Mouse (Mus musculus) kidney, embryonic 15.5 days (tissue): Measurements from ENCODE around the gene Cpa4. TPM values are rescaled to one million over a fixed set of nuclear protein-coding genes. Genes with fewer than 3 reads are reported as not detected.

Experiments used
- ATAC-seq: fragments of 200-750 bp; cut with Nextera tagmentation; replicated peaks from 2 replicates; pipeline ENCODE4 v1.8.0; 2017; ENCODE audit warnings: moderate TSS enrichment; ENCODE audit not compliant: low FRiP score
- H3K27ac ChIP-seq: fragments of 300-500 bp; sonication (generic); 2 replicates; pipeline ENCODE4 v1.5.1; 2015; ENCODE audit warnings: mild to moderate bottlenecking, inconsistent platforms
- H3K27me3 ChIP-seq: fragments of 300-500 bp; sonication (generic); 2 replicates; pipeline ENCODE4 v1.6.1; 2015; ENCODE audit warnings: inconsistent platforms
- H3K36me3 ChIP-seq: fragments of 300-500 bp; sonication (generic); 2 replicates; pipeline ENCODE4 v1.6.1; 2015; ENCODE audit warnings: inconsistent platforms
- H3K4me1 ChIP-seq: fragments of 300-500 bp; sonication (generic); 2 replicates; pipeline ENCODE4 v1.6.1; 2015; ENCODE audit warnings: inconsistent platforms
- H3K4me2 ChIP-seq: fragments of 300-500 bp; sonication (generic); 2 replicates; pipeline ENCODE4 v1.6.1; 2015; ENCODE audit warnings: moderate library complexity, mild to moderate bottlenecking, inconsistent platforms
- H3K4me3 ChIP-seq: fragments of 300-500 bp; sonication (generic); replicated peaks from 2 replicates; pipeline ENCODE4 v1.5.1; 2015; ENCODE audit warnings: mild to moderate bottlenecking, inconsistent platforms
- H3K9ac ChIP-seq: fragments of 300-500 bp; sonication (generic); 2 replicates; pipeline ENCODE4 v1.6.1; 2015; ENCODE audit warnings: mild to moderate bottlenecking, inconsistent platforms
- H3K9me3 ChIP-seq: fragments of 300-500 bp; sonication (generic); replicated peaks from 2 replicates; pipeline ENCODE4 v1.6.1; 2016; ENCODE audit warnings: inconsistent platforms
- WGBS: fragments of 180-500 bp; shearing (Covaris S2); methylation state at CpG from one replicate; pipeline ENCODE4 v1.1.7; 2015; ENCODE audit warnings: mixed read lengths; 5-methylcytosine and 5-hydroxymethylcytosine counted together
- polyA plus RNA-seq: library from polyadenylated mRNA; unstranded; fragments of >200 nt; fragmentation: Nextera tagmentation; extraction: Ambion mirVana; gene quantifications from 2 replicates; pipeline ENCODE4 v1.2.1, GENCODE M21; 2015

Cpa4 gene
- polyA plus RNA-seq, 1 experiment from 2014 or later: 0.18 TPM

- H3K9ac ChIP-seq: no peak overlapping the region
- peak overlapping the region; percentile 60 for H3K27ac ChIP-seq
- ATAC-seq: no peak
- H3K27me3 ChIP-seq: no peaks in the 10 kb centered on the region
- WGBS: 42% methylated on average over 17 of the region's 17 CpGs
- no peak overlapping the region for H3K4me2 ChIP-seq
- no peak overlapping the region for H3K4me3 ChIP-seq
- no peaks in the 10 kb centered on the region for H3K36me3 ChIP-seq
- H3K4me1 ChIP-seq: peaks cover 34% of the 10 kb centered on the region
- no peaks in the 10 kb centered on the region for H3K9me3 ChIP-seq
Observed at GRCm38 (mm10) chr6:30576477-30577203, 8.5 kb downstream of the Cpa4 start.

GRCm38 (mm10) chr6:30579961-30580840, 12.0 kb downstream of the Cpa4 start:
- H3K27ac ChIP-seq: peak overlapping the region; percentile 49
- no peak overlapping the region for H3K4me2 ChIP-seq
- H3K27me3 ChIP-seq: no peaks in the 10 kb centered on the region
- no peaks in the 10 kb centered on the region for H3K9me3 ChIP-seq
- H3K36me3 ChIP-seq: no peaks in the 10 kb centered on the region
- H3K4me3 ChIP-seq: no peak overlapping the region
- no peak overlapping the region for H3K9ac ChIP-seq
- ATAC-seq: 0 out of 2 replicates have a peak, but pooled peaks have one; percentile 33
- 40% methylated on average over 17 of the region's 17 CpGs for WGBS
- peaks cover 29% of the 10 kb centered on the region for H3K4me1 ChIP-seq

GRCm38 (mm10) chr6:30580841-30581176, 12.6 kb downstream of the Cpa4 start:
- Histone ChIP-seq H3K4me2 (no peak overlapping the region), H3K36me3 (no peaks in the 10 kb centered on the region), H3K27ac (peak overlapping the region; percentile 49; the same call in 1 of the 2 replicates)

GRCm38 (mm10) chr6:30586886-30587442, 18.8 kb downstream of the Cpa4 start:
- no peak overlapping the region for H3K27ac ChIP-seq
- ATAC-seq: no peak
- no peak overlapping the region for H3K4me3 ChIP-seq
- no peak overlapping the region for H3K4me2 ChIP-seq
- H3K4me1 ChIP-seq: peaks cover 18% of the 10 kb centered on the region
- H3K9ac ChIP-seq: no peak overlapping the region
- H3K36me3 ChIP-seq: no peaks in the 10 kb centered on the region
- no peaks in the 10 kb centered on the region for H3K27me3 ChIP-seq
- H3K9me3 ChIP-seq: no peaks in the 10 kb centered on the region
- WGBS: 75% methylated on average over 7 of the region's 7 CpGs

More at GRCm38 (mm10) chr6:30580841-30581176, 12.6 kb downstream of the Cpa4 start:
- no peak for ATAC-seq
- 31% methylated on average over 8 of the region's 8 CpGs for WGBS
- peaks cover 27% of the 10 kb centered on the region for H3K4me1 ChIP-seq
- H3K4me3 ChIP-seq: no peak overlapping the region
- H3K27me3 ChIP-seq: no peaks in the 10 kb centered on the region
- H3K9ac ChIP-seq: no peak overlapping the region
- H3K9me3 ChIP-seq: no peaks in the 10 kb centered on the region

GRCm38 (mm10) chr6:30589819-30590218, 21.6 kb downstream of the Cpa4 start:
- H3K4me1 ChIP-seq: peaks cover 20% of the 10 kb centered on the region
- peak overlapping the region; percentile 82 for H3K27ac ChIP-seq
- no peaks in the 10 kb centered on the region for H3K36me3 ChIP-seq
- H3K9me3 ChIP-seq: no peaks in the 10 kb centered on the region
- H3K27me3 ChIP-seq: no peaks in the 10 kb centered on the region
- no peak overlapping the region for H3K4me2 ChIP-seq
- no peak for ATAC-seq
- WGBS: 11% methylated on average over 2 of the region's 2 CpGs
- H3K9ac ChIP-seq: no peak overlapping the region
- H3K4me3 ChIP-seq: no peak overlapping the region

GRCm38 (mm10) chr6:30591851-30592404, 23.8 kb downstream of the Cpa4 start:
- no peak for ATAC-seq
- Histone ChIP-seq H3K4me1 (peaks cover 34% of the 10 kb centered on the region), H3K4me3 (no peak overlapping the region), H3K27me3 (no peaks in the 10 kb centered on the region), H3K4me2 (no peak overlapping the region), H3K36me3 (no peaks in the 10 kb centered on the region), H3K27ac (no peak overlapping the region; the same call in 1 of the 2 replicates), H3K9me3 (no peaks in the 10 kb centered on the region), H3K9ac (no peak overlapping the region)
- 24% methylated on average over 5 of the region's 5 CpGs for WGBS

- ATAC-seq: no peak
- Histone ChIP-seq H3K4me1 (peaks cover 36% of the 10 kb centered on the region), H3K27ac (no peak overlapping the region; the same call in 1 of the 2 replicates), H3K27me3 (no peaks in the 10 kb centered on the region), H3K4me3 (no peak overlapping the region), H3K9ac (no peak overlapping the region), H3K9me3 (no peaks in the 10 kb centered on the region), H3K4me2 (no peak overlapping the region), H3K36me3 (no peaks in the 10 kb centered on the region)
- 54% methylated on average over 10 of the region's 10 CpGs for WGBS
Observed at GRCm38 (mm10) chr6:30592417-30592974, 24.3 kb downstream of the Cpa4 start.

GRCm38 (mm10) chr6:30594364-30594763, 26.2 kb downstream of the Cpa4 start:
- Histone ChIP-seq H3K4me2 (no peak overlapping the region), H3K4me1 (peaks cover 39% of the 10 kb centered on the region), H3K27me3 (no peaks in the 10 kb centered on the region), H3K9me3 (no peaks in the 10 kb centered on the region), H3K4me3 (no peak overlapping the region), H3K9ac (no peak overlapping the region), H3K36me3 (no peaks in the 10 kb centered on the region), H3K27ac (no peak overlapping the region)
- WGBS: 79% methylated on average over 7 of the region's 7 CpGs
- ATAC-seq: no peak

- no peak overlapping the region for H3K4me3 ChIP-seq
- H3K27me3 ChIP-seq: no peaks in the 10 kb centered on the region
- H3K9me3 ChIP-seq: no peaks in the 10 kb centered on the region
- H3K4me1 ChIP-seq: peaks cover 43% of the 10 kb centered on the region
- ATAC-seq: no peak
- 76% methylated on average over 8 of the region's 8 CpGs for WGBS
- H3K4me2 ChIP-seq: no peak overlapping the region
- H3K36me3 ChIP-seq: no peaks in the 10 kb centered on the region
- H3K27ac ChIP-seq: peak overlapping the region; percentile 68
- no peak overlapping the region for H3K9ac ChIP-seq
Observed at GRCm38 (mm10) chr6:30596230-30596898, 28.2 kb downstream of the Cpa4 start.

GRCm38 (mm10) chr6:30600033-30600432, 31.9 kb downstream of the Cpa4 start:
- WGBS: 29% methylated on average over 3 of the region's 3 CpGs
- ATAC-seq: peak; percentile 77
- peak overlapping the region; percentile 82 for H3K27ac ChIP-seq

GRCm38 (mm10) chr6:30600995-30601394, 32.8 kb downstream of the Cpa4 start:
- Histone ChIP-seq H3K9me3 (no peaks in the 10 kb centered on the region), H3K4me1 (peaks cover 51% of the 10 kb centered on the region), H3K27ac (peak overlapping the region; percentile 82; the same call in 1 of the 2 replicates), H3K36me3 (no peaks in the 10 kb centered on the region), H3K4me3 (no peak overlapping the region), H3K9ac (no peak overlapping the region), H3K4me2 (no peak overlapping the region), H3K27me3 (no peaks in the 10 kb centered on the region)
- no peak for ATAC-seq
- WGBS: 92% methylated on average over 1 of the region's 1 CpGs

More at GRCm38 (mm10) chr6:30600033-30600432, 31.9 kb downstream of the Cpa4 start:
- Histone ChIP-seq H3K27me3 (no peaks in the 10 kb centered on the region), H3K36me3 (no peaks in the 10 kb centered on the region), H3K4me1 (peaks cover 48% of the 10 kb centered on the region), H3K9ac (no peak overlapping the region), H3K9me3 (no peaks in the 10 kb centered on the region), H3K4me3 (no peak overlapping the region), H3K4me2 (no peak overlapping the region)
